Mouse (Mus musculus) intestine, embryonic 15.5 days (tissue): ENCODE results near the gene Idi2. TPM values are rescaled to one million over a fixed set of nuclear protein-coding genes. Genes with fewer than 3 reads are reported as not detected.
"Not testable (repeated sequence)": the region's sequence is repeated elsewhere in the genome, so short reads cannot be mapped to it uniquely, and the experiment has no call there.

Experiments
- ATAC-seq: fragments of 200-750 bp; cut with Nextera tagmentation; 2 replicates; pipeline ENCODE4 v1.8.0; 2017; ENCODE audit warnings: moderate TSS enrichment, moderate library complexity
- H3K27ac ChIP-seq: fragments of 300-500 bp; sonication (generic); 2 replicates; pipeline ENCODE4 v1.5.1; 2015; ENCODE audit warnings: mild to moderate bottlenecking, inconsistent platforms
- H3K27me3 ChIP-seq: fragments of 300-500 bp; sonication (generic); replicated peaks from 2 replicates; pipeline ENCODE4 v1.6.1; 2015; ENCODE audit warnings: inconsistent platforms
- H3K36me3 ChIP-seq: fragments of 300-500 bp; sonication (generic); 2 replicates; pipeline ENCODE4 v1.6.1; 2015; ENCODE audit warnings: inconsistent platforms
- H3K4me1 ChIP-seq: fragments of 300-500 bp; sonication (generic); replicated peaks from 2 replicates; pipeline ENCODE4 v1.6.1; 2015; ENCODE audit warnings: inconsistent platforms
- H3K4me2 ChIP-seq: fragments of 300-500 bp; sonication (generic); replicated peaks from 2 replicates; pipeline ENCODE4 v1.6.1; 2015; ENCODE audit warnings: mild to moderate bottlenecking, inconsistent platforms
- H3K4me3 ChIP-seq: fragments of 300-500 bp; sonication (generic); replicated peaks from 2 replicates; pipeline ENCODE4 v1.5.1; 2015; ENCODE audit warnings: inconsistent platforms
- H3K9ac ChIP-seq: fragments of 300-500 bp; sonication (generic); 2 replicates; pipeline ENCODE4 v1.6.1; 2015; ENCODE audit warnings: inconsistent platforms
- H3K9me3 ChIP-seq: fragments of 300-500 bp; sonication (generic); 2 replicates; pipeline ENCODE4 v1.6.1; 2016; ENCODE audit warnings: inconsistent platforms
- WGBS: fragments of 180-500 bp; shearing (Covaris S2); methylation state at CpG from one replicate; pipeline ENCODE4 v1.1.7; 2015; 5-methylcytosine and 5-hydroxymethylcytosine counted together
- polyA plus RNA-seq: library from polyadenylated mRNA; unstranded; fragments of >200 nt; fragmentation: Nextera tagmentation; extraction: Ambion mirVana; gene quantifications from 2 replicates; pipeline ENCODE4 v1.2.1, GENCODE M21; 2015

Idi2 gene
- polyA plus RNA-seq, result not detected in 2 replicates

- not testable (repeated sequence) for ATAC-seq, H3K36me3 ChIP-seq, H3K27me3 ChIP-seq, H3K27ac ChIP-seq, H3K4me2 ChIP-seq, H3K4me1 ChIP-seq, H3K9ac ChIP-seq, H3K9me3 ChIP-seq, H3K4me3 ChIP-seq
Observed at GRCm38 (mm10) chr13:8952563-8952962, at the start of gene Idi2. Gene Idi2 (plus strand): TSS chr13:8952863.

- H3K27me3 ChIP-seq, H3K9me3 ChIP-seq, H3K27ac ChIP-seq, H3K36me3 ChIP-seq, H3K9ac ChIP-seq, H3K4me2 ChIP-seq, H3K4me1 ChIP-seq, ATAC-seq, H3K4me3 ChIP-seq: not testable (repeated sequence)
- 76% methylated on average over 2 of the region's 2 CpGs for WGBS
Observed at GRCm38 (mm10) chr13:8905986-8906385, 46.7 kb upstream of the Idi2 start.

- H3K9me3 ChIP-seq, H3K4me2 ChIP-seq, H3K4me3 ChIP-seq, H3K27me3 ChIP-seq, H3K27ac ChIP-seq, H3K36me3 ChIP-seq, ATAC-seq, H3K4me1 ChIP-seq, H3K9ac ChIP-seq: not testable (repeated sequence)
- WGBS, result 88% methylated on average over 8 of the region's 8 CpGs
Observed at GRCm38 (mm10) chr13:8913890-8914289, 38.8 kb upstream of the Idi2 start.

GRCm38 (mm10) chr13:8933499-8933898 is 19.2 kb upstream of the Idi2 start:
- Histone ChIP-seq H3K9ac (no peak overlapping the region), H3K4me3 (no peak overlapping the region), H3K36me3 (no peaks in the 10 kb centered on the region), H3K27me3 (no peaks in the 10 kb centered on the region), H3K9me3 (no peaks in the 10 kb centered on the region), H3K4me2 (no peak overlapping the region), H3K27ac (no peak overlapping the region), H3K4me1 (no peaks in the 10 kb centered on the region)
- ATAC-seq, result no peak
- 59% methylated on average over 2 of the region's 2 CpGs for WGBS

GRCm38 (mm10) chr13:8937611-8938140 is 15.0 kb upstream of the Idi2 start:
- not testable (repeated sequence) for H3K36me3 ChIP-seq, H3K4me2 ChIP-seq, H3K4me3 ChIP-seq, H3K27ac ChIP-seq, H3K4me1 ChIP-seq, ATAC-seq, H3K9me3 ChIP-seq, H3K9ac ChIP-seq, H3K27me3 ChIP-seq
- WGBS, result 74% methylated on average over 6 of the region's 6 CpGs

- H3K36me3 ChIP-seq, ATAC-seq, H3K9ac ChIP-seq, H3K27ac ChIP-seq, H3K9me3 ChIP-seq, H3K4me1 ChIP-seq, H3K4me3 ChIP-seq, H3K27me3 ChIP-seq, H3K4me2 ChIP-seq: not testable (repeated sequence)
- 83% methylated on average over 4 of the region's 4 CpGs for WGBS
Observed at GRCm38 (mm10) chr13:8941110-8941509, 11.6 kb upstream of the Idi2 start.

GRCm38 (mm10) chr13:8941701-8942100 is 11.0 kb upstream of the Idi2 start:
- 20% methylated on average over 1 of the region's 5 CpGs for WGBS
- not testable (repeated sequence) for ATAC-seq, H3K36me3 ChIP-seq

GRCm38 (mm10) chr13:8943828-8944227 is 8.8 kb upstream of the Idi2 start:
- H3K36me3 ChIP-seq, H3K27ac ChIP-seq, H3K4me3 ChIP-seq, H3K4me2 ChIP-seq, H3K4me1 ChIP-seq, H3K9me3 ChIP-seq, ATAC-seq, H3K9ac ChIP-seq, H3K27me3 ChIP-seq: not testable (repeated sequence)
- no CpG with 5 or more reads among the region's 5 CpGs for WGBS

More at GRCm38 (mm10) chr13:8941701-8942100, 11.0 kb upstream of the Idi2 start:
- H3K27ac ChIP-seq, H3K9ac ChIP-seq, H3K27me3 ChIP-seq, H3K4me1 ChIP-seq, H3K4me3 ChIP-seq, H3K9me3 ChIP-seq, H3K4me2 ChIP-seq: not testable (repeated sequence)

GRCm38 (mm10) chr13:8948131-8948530 is 4.5 kb upstream of the Idi2 start, which contains the start of gene Gm9745:
Gene Gm9745 (minus strand): TSS chr13:8948231.
- not testable (repeated sequence) for H3K4me2 ChIP-seq, H3K36me3 ChIP-seq, H3K9ac ChIP-seq, H3K27me3 ChIP-seq, H3K9me3 ChIP-seq, H3K27ac ChIP-seq, ATAC-seq, H3K4me3 ChIP-seq, H3K4me1 ChIP-seq

- not testable (repeated sequence) for ATAC-seq, H3K9me3 ChIP-seq, H3K27ac ChIP-seq, H3K27me3 ChIP-seq, H3K36me3 ChIP-seq, H3K4me2 ChIP-seq, H3K4me3 ChIP-seq, H3K9ac ChIP-seq, H3K4me1 ChIP-seq
- WGBS, result 72% methylated on average over 2 of the region's 2 CpGs
Observed at GRCm38 (mm10) chr13:8955127-8955526, 2.5 kb downstream of the Idi2 start.

GRCm38 (mm10) chr13:8956873-8957272 is 4.2 kb downstream of the Idi2 start:
- H3K27me3 ChIP-seq, H3K4me3 ChIP-seq, H3K4me2 ChIP-seq, H3K9me3 ChIP-seq, H3K36me3 ChIP-seq, H3K9ac ChIP-seq, ATAC-seq, H3K4me1 ChIP-seq, H3K27ac ChIP-seq: not testable (repeated sequence)
- no CpG with 5 or more reads among the region's 5 CpGs for WGBS

GRCm38 (mm10) chr13:8959058-8959457 is 6.4 kb downstream of the Idi2 start:
- WGBS, result 50% methylated on average over 1 of the region's 5 CpGs
- H3K27me3 ChIP-seq, H3K27ac ChIP-seq, H3K4me3 ChIP-seq, ATAC-seq, H3K36me3 ChIP-seq, H3K4me2 ChIP-seq, H3K9me3 ChIP-seq, H3K4me1 ChIP-seq, H3K9ac ChIP-seq: not testable (repeated sequence)

GRCm38 (mm10) chr13:8959554-8959953 is 6.9 kb downstream of the Idi2 start:
- H3K9ac ChIP-seq, ATAC-seq, H3K36me3 ChIP-seq, H3K27me3 ChIP-seq, H3K4me2 ChIP-seq, H3K9me3 ChIP-seq, H3K27ac ChIP-seq, H3K4me3 ChIP-seq, H3K4me1 ChIP-seq: not testable (repeated sequence)
- 90% methylated on average over 6 of the region's 6 CpGs for WGBS
